Mouse (Mus musculus) midbrain, embryonic 13.5 days (tissue): ENCODE measurements at regions not wholly inside any gene's neighbourhood (a gene's known extent, or its start where the extent isn't known, plus 50 kb on each side); places are given as distances from the start of the nearest gene placed in this dataset.

Source experiments
- ATAC-seq: fragments of 200-750 bp; cut with Nextera tagmentation; 2 replicates; pipeline ENCODE4 v1.8.0; 2017; ENCODE audit warnings: mild to moderate bottlenecking, moderate TSS enrichment, moderate library complexity
- H3K27ac ChIP-seq: fragments of 300-500 bp; sonication (generic); 2 replicates; pipeline ENCODE4 v1.5.1; 2015; ENCODE audit warnings: inconsistent platforms, mild to moderate bottlenecking, moderate library complexity
- H3K27me3 ChIP-seq: fragments of 300-500 bp; sonication (generic); 2 replicates; pipeline ENCODE4 v1.6.1; 2015; ENCODE audit warnings: mild to moderate bottlenecking, inconsistent platforms
- H3K36me3 ChIP-seq: fragments of 300-500 bp; sonication (generic); 2 replicates; pipeline ENCODE4 v1.6.1; 2015; ENCODE audit warnings: mild to moderate bottlenecking, inconsistent platforms
- H3K4me1 ChIP-seq: fragments of 300-500 bp; sonication (generic); replicated peaks from 2 replicates; pipeline ENCODE4 v1.6.1; 2015; ENCODE audit warnings: inconsistent platforms
- H3K4me2 ChIP-seq: fragments of 300-500 bp; sonication (generic); replicated peaks from 2 replicates; pipeline ENCODE4 v1.6.1; 2015; ENCODE audit warnings: moderate library complexity, mild to moderate bottlenecking, inconsistent platforms
- H3K4me3 ChIP-seq: fragments of 300-500 bp; sonication (generic); replicated peaks from 2 replicates; pipeline ENCODE4 v1.5.1; 2015; ENCODE audit warnings: mild to moderate bottlenecking, inconsistent platforms
- H3K9ac ChIP-seq: fragments of 300-500 bp; sonication (generic); replicated peaks from 2 replicates; pipeline ENCODE4 v1.6.1; 2015; ENCODE audit warnings: mild to moderate bottlenecking, inconsistent platforms
- H3K9me3 ChIP-seq: fragments of 300-500 bp; sonication (generic); 2 replicates; pipeline ENCODE4 v1.6.1; 2016; ENCODE audit warnings: mild to moderate bottlenecking, inconsistent platforms
- WGBS: fragments of 180-500 bp; shearing (Covaris S2); methylation state at CpG from one replicate; pipeline ENCODE4 v1.1.7; 2015; 5-methylcytosine and 5-hydroxymethylcytosine counted together

DNA sequence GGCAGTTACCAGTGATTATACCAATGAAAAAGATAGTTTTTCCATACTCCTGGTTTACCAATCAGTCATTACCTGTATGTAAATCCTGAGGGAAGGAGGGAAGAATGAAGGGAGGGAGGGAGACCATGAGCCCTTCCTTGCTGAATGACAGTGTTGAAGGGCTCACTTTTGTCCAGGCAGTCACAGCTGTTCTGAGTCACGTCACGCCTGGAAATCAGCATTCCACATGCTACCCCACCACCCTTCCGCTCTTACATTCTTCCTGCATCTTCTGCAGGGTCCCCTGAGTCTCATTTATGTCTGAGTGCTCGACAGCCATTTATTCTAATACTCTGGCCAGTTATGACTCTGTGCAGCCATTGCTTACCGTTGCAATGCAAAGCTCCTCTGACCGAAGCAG is 101.9 kb upstream of the Tsc22d2 start:
- WGBS = 68% methylated on average over 6 of the region's 6 CpGs
- no peak for ATAC-seq
- Histone ChIP-seq H3K4me1 (no peaks in the 10 kb centered on the region), H3K27ac (no peak overlapping the region), H3K9ac (no peak overlapping the region), H3K4me2 (no peak overlapping the region), H3K27me3 (no peaks in the 10 kb centered on the region), H3K4me3 (no peak overlapping the region), H3K9me3 (no peaks in the 10 kb centered on the region), H3K36me3 (no peaks in the 10 kb centered on the region)

DNA sequence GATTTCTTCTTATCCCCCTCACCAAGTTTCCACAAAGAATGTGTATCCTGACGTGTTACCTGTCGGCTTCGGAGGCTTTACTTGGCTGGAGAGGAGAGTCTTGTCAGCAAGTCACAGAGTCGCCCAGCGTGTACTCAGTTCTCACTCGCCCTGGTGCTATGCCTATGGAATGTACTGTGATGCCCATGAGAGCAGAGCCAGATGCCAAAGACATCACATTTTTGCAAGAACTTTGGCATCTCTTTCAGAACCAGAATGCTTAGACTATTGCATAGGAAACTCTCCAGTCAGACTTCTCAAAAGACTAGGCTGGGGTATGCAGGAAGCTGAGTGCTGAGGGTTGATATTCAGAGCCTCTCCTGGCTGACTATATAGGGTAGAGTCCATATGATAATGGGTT is 99.3 kb upstream of the Tsc22d2 start:
- H3K4me3 ChIP-seq = no peak overlapping the region
- no peak for ATAC-seq
- no peaks in the 10 kb centered on the region for H3K27me3 ChIP-seq
- no peak overlapping the region for H3K4me2 ChIP-seq
- no peak overlapping the region for H3K9ac ChIP-seq
- 90% methylated on average over 6 of the region's 6 CpGs for WGBS
- H3K4me1 ChIP-seq = no peaks in the 10 kb centered on the region
- H3K36me3 ChIP-seq = no peaks in the 10 kb centered on the region
- no peaks in the 10 kb centered on the region for H3K9me3 ChIP-seq
- no peak overlapping the region for H3K27ac ChIP-seq

DNA sequence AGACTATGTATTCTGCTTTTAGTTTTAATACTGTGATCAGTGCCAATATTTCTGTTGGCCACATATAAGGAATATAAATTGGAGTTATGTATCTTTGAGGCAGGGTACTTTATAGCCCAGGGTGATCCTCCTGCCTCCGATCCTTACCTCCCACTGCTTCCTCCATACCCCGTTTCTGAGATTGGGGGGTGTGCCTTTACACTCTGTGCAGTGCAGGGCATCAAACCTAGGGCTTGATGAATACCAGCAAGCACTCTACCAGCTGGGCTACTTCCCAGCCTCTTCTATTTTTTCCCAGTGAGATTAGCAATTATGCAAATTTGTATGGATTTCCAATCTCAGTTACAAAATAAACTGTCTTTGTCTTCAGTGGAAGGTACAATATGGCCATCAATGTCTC is 97.3 kb upstream of the Tsc22d2 start:
- no peaks in the 10 kb centered on the region for H3K9me3 ChIP-seq
- no peak overlapping the region for H3K4me2 ChIP-seq
- H3K27me3 ChIP-seq = no peaks in the 10 kb centered on the region
- H3K27ac ChIP-seq = no peak overlapping the region
- H3K4me1 ChIP-seq = no peaks in the 10 kb centered on the region
- WGBS = 70% methylated on average over 2 of the region's 2 CpGs
- no peak overlapping the region for H3K4me3 ChIP-seq
- H3K9ac ChIP-seq = no peak overlapping the region
- H3K36me3 ChIP-seq = no peaks in the 10 kb centered on the region
- ATAC-seq = no peak

DNA sequence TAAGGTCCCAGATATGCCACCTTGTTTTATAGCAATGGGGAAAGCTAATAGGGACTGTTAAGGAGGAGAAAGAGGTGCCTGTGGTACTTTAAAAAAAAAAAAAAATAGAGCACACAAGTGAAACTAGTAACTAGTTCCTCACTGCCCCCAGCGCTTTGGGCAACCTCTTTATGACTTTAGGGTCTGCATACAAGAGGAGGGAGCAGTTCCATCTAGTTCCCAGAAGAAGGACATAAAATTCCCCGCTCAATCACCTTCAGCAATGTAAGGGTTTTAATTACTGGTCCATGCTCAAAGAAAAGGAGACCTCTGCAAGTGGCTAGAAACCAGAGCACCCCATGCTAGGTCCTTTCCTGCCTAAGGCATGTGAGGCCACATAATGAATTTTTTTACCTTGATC is 95.8 kb upstream of the Tsc22d2 start:
- Histone ChIP-seq H3K9ac (no peak overlapping the region), H3K9me3 (no peaks in the 10 kb centered on the region), H3K27ac (no peak overlapping the region), H3K4me1 (no peaks in the 10 kb centered on the region), H3K4me2 (no peak overlapping the region), H3K4me3 (no peak overlapping the region), H3K27me3 (no peaks in the 10 kb centered on the region), H3K36me3 (no peaks in the 10 kb centered on the region)
- 90% methylated on average over 2 of the region's 2 CpGs for WGBS
- no peak for ATAC-seq

DNA sequence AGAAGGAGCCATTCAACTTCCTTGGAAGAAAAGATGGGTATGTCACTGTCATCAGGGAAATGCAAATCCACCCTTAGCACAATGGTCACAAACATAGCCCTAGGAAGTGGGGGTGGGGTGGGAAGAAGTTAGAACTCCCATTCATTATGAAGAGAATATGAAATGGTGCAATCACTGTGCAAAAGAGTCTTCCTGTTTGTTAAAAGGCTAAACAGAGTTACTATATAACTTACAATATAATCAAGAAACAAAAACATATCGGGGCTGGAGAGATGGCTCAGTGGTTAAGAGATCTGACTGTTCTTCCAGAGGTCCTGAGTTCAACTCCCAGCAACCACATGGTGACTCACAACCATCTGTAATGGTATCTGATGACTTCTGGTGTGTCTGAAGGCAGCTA is 95.1 kb upstream of the Tsc22d2 start:
- no peaks in the 10 kb centered on the region for H3K27me3 ChIP-seq
- no peaks in the 10 kb centered on the region for H3K4me1 ChIP-seq
- H3K4me3 ChIP-seq = no peak overlapping the region
- no peak overlapping the region for H3K27ac ChIP-seq
- WGBS = 82% methylated on average over 1 of the region's 1 CpGs
- H3K4me2 ChIP-seq = no peak overlapping the region
- H3K9me3 ChIP-seq = no peaks in the 10 kb centered on the region
- no peaks in the 10 kb centered on the region for H3K36me3 ChIP-seq
- no peak overlapping the region for H3K9ac ChIP-seq
- no peak for ATAC-seq

DNA sequence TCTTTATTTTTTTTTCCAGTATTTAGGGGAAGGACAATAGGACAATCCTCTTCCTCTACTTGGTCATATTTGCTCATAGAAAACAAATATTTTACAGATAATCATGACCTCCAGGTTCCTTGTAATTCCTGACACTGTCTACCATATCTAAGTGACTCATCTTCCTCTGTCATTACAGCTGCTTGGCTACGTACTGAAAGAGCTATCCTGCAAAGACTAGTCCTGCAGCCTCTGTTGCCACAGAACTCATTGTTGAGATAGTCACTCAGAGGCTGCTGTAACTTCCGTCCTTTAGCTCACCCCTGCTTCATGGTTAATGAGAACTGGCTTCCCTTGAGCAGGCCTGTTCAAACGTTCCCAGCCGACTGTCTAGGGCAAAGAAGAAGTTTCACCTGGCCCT is 93.7 kb upstream of the Tsc22d2 start:
- no peaks in the 10 kb centered on the region for H3K27me3 ChIP-seq
- no peaks in the 10 kb centered on the region for H3K4me1 ChIP-seq
- ATAC-seq = no peak
- WGBS = 75% methylated on average over 4 of the region's 4 CpGs
- H3K9me3 ChIP-seq = no peaks in the 10 kb centered on the region
- H3K4me2 ChIP-seq = no peak overlapping the region
- no peak overlapping the region for H3K27ac ChIP-seq
- H3K9ac ChIP-seq = no peak overlapping the region
- H3K36me3 ChIP-seq = no peaks in the 10 kb centered on the region
- H3K4me3 ChIP-seq = no peak overlapping the region

DNA sequence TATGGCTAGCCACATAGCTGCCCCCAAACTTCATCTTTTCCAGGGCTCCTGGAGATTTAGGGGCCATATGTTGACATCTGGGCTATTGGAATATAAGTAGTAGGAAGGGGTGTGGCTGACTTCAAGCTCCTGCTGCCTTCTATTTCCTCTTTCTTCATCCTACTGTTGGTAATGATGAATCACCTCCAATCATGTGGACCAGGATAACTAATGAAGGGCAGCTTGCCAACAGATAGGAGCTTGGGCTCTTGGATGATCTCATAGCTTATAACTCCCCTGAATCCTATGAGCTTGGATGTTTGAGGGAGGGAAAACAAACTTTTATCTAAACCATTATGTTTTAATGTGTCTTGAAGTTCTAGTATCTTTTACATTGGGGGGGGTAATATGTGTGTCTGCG is 92.2 kb upstream of the Tsc22d2 start:
- H3K27me3 ChIP-seq = no peaks in the 10 kb centered on the region
- H3K27ac ChIP-seq = no peak overlapping the region
- H3K9ac ChIP-seq = no peak overlapping the region
- H3K4me1 ChIP-seq = no peaks in the 10 kb centered on the region
- no peaks in the 10 kb centered on the region for H3K36me3 ChIP-seq
- no peak overlapping the region for H3K4me3 ChIP-seq
- ATAC-seq = no peak
- H3K9me3 ChIP-seq = no peaks in the 10 kb centered on the region
- no peak overlapping the region for H3K4me2 ChIP-seq
- 88% methylated on average over 1 of the region's 1 CpGs for WGBS

DNA sequence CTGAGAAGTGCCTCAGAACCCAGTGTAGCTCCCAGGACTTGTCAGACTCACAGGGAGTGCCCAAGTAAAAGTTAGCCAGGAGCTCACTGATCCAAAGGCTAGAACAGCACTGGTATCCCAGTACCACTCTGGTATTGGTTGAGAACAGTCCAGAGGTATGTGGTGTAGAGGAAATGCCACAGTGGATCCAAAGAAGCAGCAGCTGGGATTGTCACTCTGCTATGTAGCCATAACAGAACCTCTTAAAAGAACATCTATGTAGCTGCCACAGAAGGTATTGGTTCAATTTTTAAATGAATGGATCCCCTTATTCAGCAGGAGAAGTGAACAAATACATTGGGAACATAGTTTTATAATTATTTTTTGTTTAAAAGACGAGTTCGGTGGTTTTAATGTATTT is 86.8 kb upstream of the Tsc22d2 start:
- Histone ChIP-seq H3K27ac (no peak overlapping the region), H3K4me2 (no peak overlapping the region), H3K27me3 (no peaks in the 10 kb centered on the region), H3K4me1 (no peaks in the 10 kb centered on the region), H3K9ac (no peak overlapping the region), H3K9me3 (no peaks in the 10 kb centered on the region), H3K4me3 (no peak overlapping the region), H3K36me3 (no peaks in the 10 kb centered on the region)
- 85% methylated on average over 2 of the region's 2 CpGs for WGBS
- ATAC-seq = no peak

DNA sequence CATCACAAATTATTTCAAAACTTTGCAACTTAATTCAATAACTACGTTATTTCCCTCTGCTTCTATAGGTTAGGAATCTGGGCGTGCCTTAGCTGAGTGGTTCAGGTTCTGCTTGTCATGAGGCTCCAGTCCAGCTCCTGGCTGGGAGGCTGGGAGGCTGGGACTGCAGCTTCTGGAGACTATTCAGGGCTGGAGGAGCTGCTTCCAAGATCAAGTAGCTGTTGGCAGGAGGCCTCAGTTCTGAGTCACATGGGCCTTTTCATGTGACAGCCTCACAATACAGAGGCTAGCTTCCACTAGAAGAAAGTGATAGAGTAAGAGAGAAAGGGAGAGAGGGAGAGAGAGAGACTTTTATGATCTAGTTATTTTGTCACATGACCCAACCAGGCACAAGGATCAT is 84.3 kb upstream of the Tsc22d2 start:
- WGBS = 88% methylated on average over 2 of the region's 2 CpGs

DNA sequence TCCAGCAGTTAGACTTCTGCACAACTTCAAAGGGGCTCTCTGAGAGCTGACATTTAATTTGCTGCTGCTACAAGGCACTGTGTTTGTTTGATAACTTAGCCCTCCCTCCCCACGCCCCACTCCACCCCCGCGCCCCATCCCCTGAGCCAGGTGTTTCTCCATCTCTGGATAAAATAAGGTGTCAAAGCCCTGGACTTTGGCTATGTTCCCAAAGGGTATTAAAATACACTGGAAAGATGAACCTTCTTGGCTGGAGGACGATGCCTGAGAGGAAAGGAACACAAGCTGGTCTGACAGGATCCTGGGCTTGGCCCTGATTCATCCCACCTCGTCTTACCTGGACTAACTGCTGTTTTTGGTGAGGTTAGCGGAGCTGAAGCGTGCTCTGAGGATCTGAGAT is 80.5 kb upstream of the Tsc22d2 start:
- no peak overlapping the region for H3K4me3 ChIP-seq
- no peak for ATAC-seq
- H3K4me2 ChIP-seq = no peak overlapping the region
- no peak overlapping the region for H3K9ac ChIP-seq
- no peaks in the 10 kb centered on the region for H3K9me3 ChIP-seq
- no peak overlapping the region for H3K27ac ChIP-seq
- WGBS = 61% methylated on average over 7 of the region's 7 CpGs
- no peaks in the 10 kb centered on the region for H3K27me3 ChIP-seq
- H3K4me1 ChIP-seq = peaks cover 14% of the 10 kb centered on the region
- H3K36me3 ChIP-seq = no peaks in the 10 kb centered on the region

More for the DNA sequence above, 84.3 kb upstream of the Tsc22d2 start:
- H3K9ac ChIP-seq = no peak overlapping the region
- H3K4me3 ChIP-seq = no peak overlapping the region
- H3K27ac ChIP-seq = no peak overlapping the region
- H3K4me1 ChIP-seq = peaks cover 3% of the 10 kb centered on the region
- H3K27me3 ChIP-seq = no peaks in the 10 kb centered on the region
- H3K36me3 ChIP-seq = no peaks in the 10 kb centered on the region
- H3K9me3 ChIP-seq = no peaks in the 10 kb centered on the region
- no peak overlapping the region for H3K4me2 ChIP-seq
- no peak for ATAC-seq

DNA sequence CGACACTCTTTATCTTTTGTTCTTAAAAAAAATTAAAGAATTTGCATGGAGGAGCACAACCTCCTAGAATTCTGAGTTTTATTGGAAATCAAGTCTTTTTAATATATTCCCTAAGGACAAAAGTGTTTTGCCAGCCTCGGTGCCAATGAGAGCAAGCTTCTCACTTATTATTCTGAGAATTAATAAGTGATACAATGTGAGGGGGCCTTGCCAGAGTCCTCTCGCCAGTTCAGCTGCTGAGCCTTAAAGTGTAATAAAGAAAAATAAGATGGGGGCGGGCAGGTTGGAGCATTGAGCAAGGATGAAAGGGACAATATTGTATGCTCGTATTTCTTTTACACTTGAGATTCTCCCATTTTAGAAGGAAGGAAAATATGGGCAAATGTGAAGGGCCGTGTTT is 79.2 kb upstream of the Tsc22d2 start:
- H3K27ac ChIP-seq = no peak overlapping the region
- H3K9ac ChIP-seq = no peak overlapping the region
- peaks cover 14% of the 10 kb centered on the region for H3K4me1 ChIP-seq
- H3K4me2 ChIP-seq = no peak overlapping the region
- H3K9me3 ChIP-seq = no peaks in the 10 kb centered on the region
- no peaks in the 10 kb centered on the region for H3K36me3 ChIP-seq
- ATAC-seq = no peak
- no peak overlapping the region for H3K4me3 ChIP-seq
- H3K27me3 ChIP-seq = no peaks in the 10 kb centered on the region
- WGBS = 46% methylated on average over 6 of the region's 6 CpGs

DNA sequence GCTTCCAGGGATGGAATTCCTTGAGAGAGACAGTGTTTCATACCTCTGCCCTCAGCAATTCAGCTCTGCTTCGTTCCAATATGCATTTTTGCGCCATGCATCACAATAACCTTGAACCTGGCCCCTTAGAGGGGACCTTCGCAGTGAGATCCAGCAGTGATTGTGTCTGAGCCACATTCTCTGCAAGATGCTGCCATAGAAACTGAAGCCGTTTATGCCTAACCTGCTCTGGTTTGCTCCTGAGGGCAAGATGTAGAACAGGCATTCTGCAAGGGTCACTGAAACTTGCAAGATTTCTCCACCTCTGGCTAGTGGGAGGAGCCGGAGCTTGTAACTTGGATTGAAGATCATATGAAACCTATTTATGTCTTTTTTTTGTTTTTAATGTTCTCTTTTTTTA is 78.4 kb upstream of the Tsc22d2 start:
- Histone ChIP-seq H3K4me1 (peaks cover 14% of the 10 kb centered on the region), H3K27ac (no peak overlapping the region), H3K27me3 (no peaks in the 10 kb centered on the region), H3K4me2 (no peak overlapping the region), H3K4me3 (no peak overlapping the region), H3K36me3 (no peaks in the 10 kb centered on the region), H3K9me3 (no peaks in the 10 kb centered on the region), H3K9ac (no peak overlapping the region)
- no peak for ATAC-seq
- 39% methylated on average over 5 of the region's 5 CpGs for WGBS

DNA sequence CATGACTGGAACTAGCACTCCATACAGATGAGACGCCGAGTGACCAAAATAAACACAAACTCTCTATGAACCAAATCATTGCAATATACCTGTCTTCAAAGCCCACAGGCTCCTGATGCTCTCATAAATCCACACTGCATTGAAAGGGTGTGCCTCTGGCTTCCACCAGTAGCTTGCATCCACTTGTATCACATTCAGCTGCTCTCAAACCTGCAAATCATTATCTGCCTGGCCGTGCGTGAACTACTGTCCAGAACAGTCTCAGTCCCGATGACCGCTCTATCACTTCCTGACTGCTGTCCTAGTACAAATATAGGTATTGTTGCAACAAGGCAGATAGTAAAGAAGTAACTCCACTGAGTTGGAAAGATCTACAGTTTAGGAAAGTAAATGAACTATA is 77.9 kb upstream of the Tsc22d2 start:
- H3K27me3 ChIP-seq = no peaks in the 10 kb centered on the region
- no peak overlapping the region for H3K4me2 ChIP-seq
- WGBS = 84% methylated on average over 6 of the region's 6 CpGs
- no peaks in the 10 kb centered on the region for H3K36me3 ChIP-seq
- ATAC-seq = no peak
- H3K9me3 ChIP-seq = no peaks in the 10 kb centered on the region
- no peak overlapping the region for H3K4me3 ChIP-seq
- H3K4me1 ChIP-seq = peaks cover 14% of the 10 kb centered on the region
- H3K27ac ChIP-seq = no peak overlapping the region
- H3K9ac ChIP-seq = no peak overlapping the region
